Comparison of ENCODE assay signal across 8 mouse cellular contexts in the genomic region with DNA sequence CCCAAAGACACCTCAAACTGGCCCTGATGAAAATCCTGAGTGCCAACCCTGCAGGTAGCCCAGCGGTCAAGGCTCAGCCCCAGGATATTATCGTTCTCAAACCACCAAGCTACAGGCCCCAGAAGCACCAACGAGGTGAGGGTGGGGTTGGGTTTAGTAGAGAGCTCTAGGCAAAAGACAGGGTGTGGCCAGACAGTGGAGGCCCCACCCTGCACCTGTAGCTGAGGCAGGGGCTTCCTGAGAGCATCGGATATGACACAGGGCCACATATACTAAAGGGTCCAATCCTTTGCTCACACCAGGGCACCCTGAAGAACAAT. TPM values are rescaled to one million over a fixed set of nuclear protein-coding genes. Genes with fewer than 3 reads are reported as not detected.
DNase-seq lines count a peak whose midpoint lies in the region; ATAC-seq and TF ChIP-seq lines count a peak whose summit lies in the region.

No protein-coding gene starts in this region.

- no peak for TF ChIP-seq EP300 in heart, postnatal 0 days (IDR thresholded peaks at IDR 0.05; ENCODE audit: low read depth)

- no peak for DNase-seq in heart, postnatal 0 days (ENCODE audit: low spot score)
- no peak for DNase-seq in heart, postnatal 4 days
- DNase-seq in induced T-regulatory cell, adult 2 months (ENCODE audit: low read depth): peak; percentile 67
- no peak for DNase-seq in left cerebral cortex, postnatal 4 days
- DNase-seq in gastrocnemius, adult 18-20 months (ENCODE audit: low spot score): no peak

- no peaks in the 10 kb centered on the region for H3K9me3 ChIP-seq in heart, postnatal 0 days (replicated peaks; ENCODE audit: control insufficient read depth, low read length)
- H3K9me3 ChIP-seq in midbrain, embryonic 16.5 days (replicated peaks; ENCODE audit: control insufficient read depth, low read length, poor library complexity, severe bottlenecking): no peaks in the 10 kb centered on the region

- no peak for ATAC-seq in heart, postnatal 0 days (ENCODE audit: insufficient read depth, low read depth)
- no peak for ATAC-seq in midbrain, embryonic 16.5 days
- no peak for ATAC-seq in erythroid progenitor cell, adult 5-6 weeks (replicated peaks; ENCODE audit: low FRiP score, poor library complexity, severe bottlenecking)

- H3K36me3 ChIP-seq in heart, postnatal 0 days (replicated peaks; ENCODE audit: control insufficient read depth, insufficient read depth, low read length): peaks cover 14% of the 10 kb centered on the region
- H3K36me3 ChIP-seq in midbrain, embryonic 16.5 days (ENCODE audit: control insufficient read depth, insufficient read depth, low read length): no peaks in the 10 kb centered on the region

- H3K27me3 ChIP-seq in heart, postnatal 0 days (ENCODE audit: control insufficient read depth, insufficient read depth, low read length): no peaks in the 10 kb centered on the region
- H3K27me3 ChIP-seq in midbrain, embryonic 16.5 days (ENCODE audit: control insufficient read depth, insufficient read depth, low read depth, low read length): no peaks in the 10 kb centered on the region

- H3K27ac ChIP-seq in heart, postnatal 0 days (ENCODE audit: low read depth): peak overlapping the region; percentile 94
- peak overlapping the region; percentile 81 for H3K27ac ChIP-seq in bone marrow, adult 2 months (ENCODE audit: control insufficient read depth, insufficient read depth, low read depth, low read length, poor library complexity)
- peak overlapping the region; percentile 95 for H3K27ac ChIP-seq in midbrain, embryonic 16.5 days (ENCODE audit: low read length)

- TF ChIP-seq POLR2A in bone marrow, adult 2 months (IDR thresholded peaks at IDR 0.05; ENCODE audit: borderline replicate concordance, control insufficient read depth, low read depth, low read length): no peak

- no peak for TF ChIP-seq CTCF in heart, postnatal 0 days (IDR thresholded peaks at IDR 0.05; ENCODE audit: low read depth)
- no peak for TF ChIP-seq CTCF in bone marrow, adult 2 months (IDR thresholded peaks at IDR 0.05; ENCODE audit: control insufficient read depth, insufficient read depth, low read length)

- intact Hi-C loops in left cerebral cortex, postnatal 4 days (cut with DNase I): no loop called here

- no peak overlapping the region; the same call in 1 of the 2 replicates for H3K9ac ChIP-seq in heart, postnatal 0 days (replicated peaks; ENCODE audit: low read depth, low read length)
- no peak overlapping the region for H3K9ac ChIP-seq in midbrain, embryonic 16.5 days (ENCODE audit: low read depth, low read length)

- no peak overlapping the region for H3K4me3 ChIP-seq in heart, postnatal 0 days (ENCODE audit: low read depth, low read length)
- peak overlapping the region; percentile 12 for H3K4me3 ChIP-seq in bone marrow, adult 2 months (replicated peaks; ENCODE audit: control insufficient read depth, low read depth, low read length)
- no peak overlapping the region for H3K4me3 ChIP-seq in midbrain, embryonic 16.5 days (ENCODE audit: low read depth, low read length)

- H3K4me1 ChIP-seq in heart, postnatal 0 days (ENCODE audit: control insufficient read depth, insufficient read depth): peaks cover 66% of the 10 kb centered on the region
- peaks cover 16% of the 10 kb centered on the region for H3K4me1 ChIP-seq in bone marrow, adult 2 months (ENCODE audit: control insufficient read depth, insufficient read depth, low read length)
- H3K4me1 ChIP-seq in midbrain, embryonic 16.5 days (ENCODE audit: control insufficient read depth, insufficient read depth, low read length): peaks cover 73% of the 10 kb centered on the region

- peak overlapping the region; percentile 40 for H3K4me2 ChIP-seq in heart, postnatal 0 days (ENCODE audit: low read depth, low read length)
- peak overlapping the region; percentile 39 for H3K4me2 ChIP-seq in midbrain, embryonic 16.5 days (ENCODE audit: low read length)

- WGBS in heart, postnatal 0 days: 35% methylated on average over 4 of the region's 4 CpGs
- WGBS in bone marrow, adult 2 months: 2% methylated on average over 4 of the region's 4 CpGs
- 13% methylated on average over 4 of the region's 4 CpGs for WGBS in midbrain, embryonic 16.5 days

RNA-seq across cellular contexts. Expression of gene Gnai2, which starts 5.8 kb away (rescaled TPM):
- 472 and 473 TPM in 2 replicates for total RNA-seq in heart, postnatal 0 days (2014; rRNA removed; ENCODE audit: low replicate concordance)
- polyA plus RNA-seq in heart, postnatal 0 days (2015; fragmentation: Nextera tagmentation; extraction: Ambion mirVana): 291 and 295 TPM in 2 replicates
- 100 to 1,000 TPM; 462 to 469 TPM for total RNA-seq in heart, postnatal 4 days (2021)
- 198 and 273 TPM in 2 replicates for polyA plus RNA-seq in bone marrow, adult 2 months (2011; ENCODE audit: insufficient read depth, insufficient read length, low replicate concordance, missing spikeins)
- polyA plus RNA-seq in midbrain, embryonic 16.5 days (2015; fragmentation: Nextera tagmentation; extraction: Ambion mirVana): 278 and 281 TPM in 2 replicates
- 100 to 1,000 TPM; 302 to 303 TPM for total RNA-seq in left cerebral cortex, postnatal 4 days (2021)
- 10 to 100 TPM; 59.3 to 75.5 TPM for total RNA-seq in gastrocnemius, adult 18-20 months (2021)
- total RNA-seq in erythroid progenitor cell, adult 5-6 weeks (2015; ENCODE audit: low replicate concordance): 382 and 420 TPM in 2 replicates
- 334 and 357 TPM in 2 replicates for total RNA-seq in erythroid progenitor cell, adult 5-6 weeks (2017; ENCODE audit: low replicate concordance)

RNA-seq across cellular contexts. Expression of gene Sema3b, which starts 20.3 kb away (rescaled TPM):
- 21.0 and 34.9 TPM in 2 replicates for total RNA-seq in heart, postnatal 0 days (2014; rRNA removed; ENCODE audit: low replicate concordance)
- 8.9 and 9.1 TPM in 2 replicates for polyA plus RNA-seq in heart, postnatal 0 days (2015; fragmentation: Nextera tagmentation; extraction: Ambion mirVana)
- 10 to 100 TPM; 16.2 to 18.8 TPM for total RNA-seq in heart, postnatal 4 days (2021)
- 2.1 TPM in 1 of 2 replicates, not detected in the other for polyA plus RNA-seq in bone marrow, adult 2 months (2011; ENCODE audit: insufficient read depth, insufficient read length, low replicate concordance, missing spikeins)
- 3.7 and 3.9 TPM in 2 replicates for polyA plus RNA-seq in midbrain, embryonic 16.5 days (2015; fragmentation: Nextera tagmentation; extraction: Ambion mirVana)
- 1 to 10 TPM; 3.9 to 5.6 TPM for total RNA-seq in left cerebral cortex, postnatal 4 days (2021)
- 10 to 100 TPM; 11.0 to 11.4 TPM for total RNA-seq in gastrocnemius, adult 18-20 months (2021)
- total RNA-seq in erythroid progenitor cell, adult 5-6 weeks (2015; ENCODE audit: low replicate concordance): not detected in 2 replicates
- total RNA-seq in erythroid progenitor cell, adult 5-6 weeks (2017; ENCODE audit: low replicate concordance): not detected in 2 replicates

RNA-seq across cellular contexts. Expression of gene Slc38a3, which starts 40.0 kb away (rescaled TPM):
- total RNA-seq in heart, postnatal 0 days (2014; rRNA removed; ENCODE audit: low replicate concordance): 8.9 and 16.9 TPM in 2 replicates
- 2.7 and 4.0 TPM in 2 replicates for polyA plus RNA-seq in heart, postnatal 0 days (2015; fragmentation: Nextera tagmentation; extraction: Ambion mirVana)
- total RNA-seq in heart, postnatal 4 days (2021): 1 to 10 TPM; 8.0 to 8.1 TPM
- 1.8 and 4.7 TPM in 2 replicates for polyA plus RNA-seq in bone marrow, adult 2 months (2011; ENCODE audit: insufficient read depth, insufficient read length, low replicate concordance, missing spikeins)
- polyA plus RNA-seq in midbrain, embryonic 16.5 days (2015; fragmentation: Nextera tagmentation; extraction: Ambion mirVana): 31.1 and 34.0 TPM in 2 replicates
- 10 to 100 TPM; 65.0 to 68.4 TPM for total RNA-seq in left cerebral cortex, postnatal 4 days (2021)
- total RNA-seq in gastrocnemius, adult 18-20 months (2021): 10 to 100 TPM; 57.7 to 62.0 TPM
- not detected in 2 replicates for total RNA-seq in erythroid progenitor cell, adult 5-6 weeks (2015; ENCODE audit: low replicate concordance)
- not detected in 2 replicates for total RNA-seq in erythroid progenitor cell, adult 5-6 weeks (2017; ENCODE audit: low replicate concordance)

RNA-seq across cellular contexts. Expression of gene Ifrd2, which starts 41.9 kb away (rescaled TPM):
- 22.3 and 31.2 TPM in 2 replicates for total RNA-seq in heart, postnatal 0 days (2014; rRNA removed; ENCODE audit: low replicate concordance)
- 28.6 and 33.6 TPM in 2 replicates for polyA plus RNA-seq in heart, postnatal 0 days (2015; fragmentation: Nextera tagmentation; extraction: Ambion mirVana)
- total RNA-seq in heart, postnatal 4 days (2021): 10 to 100 TPM; 41.6 to 44.4 TPM
- 172 and 173 TPM in 2 replicates for polyA plus RNA-seq in bone marrow, adult 2 months (2011; ENCODE audit: insufficient read depth, insufficient read length, low replicate concordance, missing spikeins)
- polyA plus RNA-seq in midbrain, embryonic 16.5 days (2015; fragmentation: Nextera tagmentation; extraction: Ambion mirVana): 14.6 and 15.4 TPM in 2 replicates
- 10 to 100 TPM; 12.5 to 14.5 TPM for total RNA-seq in left cerebral cortex, postnatal 4 days (2021)
- 10 to 100 TPM; 44.6 to 49.7 TPM for total RNA-seq in gastrocnemius, adult 18-20 months (2021)
- 206 and 249 TPM in 2 replicates for total RNA-seq in erythroid progenitor cell, adult 5-6 weeks (2015; ENCODE audit: low replicate concordance)
- total RNA-seq in erythroid progenitor cell, adult 5-6 weeks (2017; ENCODE audit: low replicate concordance): 122 and 166 TPM in 2 replicates

RNA-seq across cellular contexts. Expression of gene Hyal3, which starts 48.8 kb away (rescaled TPM):
- 0.65 and 0.66 TPM in 2 replicates for total RNA-seq in heart, postnatal 0 days (2014; rRNA removed; ENCODE audit: low replicate concordance)
- polyA plus RNA-seq in heart, postnatal 0 days (2015; fragmentation: Nextera tagmentation; extraction: Ambion mirVana): 0.29 and 0.44 TPM in 2 replicates
- total RNA-seq in heart, postnatal 4 days (2021): 1 to 10 TPM in 1 of 2 experiments, under 1 TPM in 1; 0.74 to 1.1 TPM
- polyA plus RNA-seq in bone marrow, adult 2 months (2011; ENCODE audit: insufficient read depth, insufficient read length, low replicate concordance, missing spikeins): 2.8 TPM in 1 of 2 replicates, not detected in the other
- polyA plus RNA-seq in midbrain, embryonic 16.5 days (2015; fragmentation: Nextera tagmentation; extraction: Ambion mirVana): 2.0 and 2.4 TPM in 2 replicates
- total RNA-seq in left cerebral cortex, postnatal 4 days (2021): 1 to 10 TPM; 1.5 to 2.1 TPM
- under 1 TPM; 0.19 to 0.23 TPM for total RNA-seq in gastrocnemius, adult 18-20 months (2021)
- total RNA-seq in erythroid progenitor cell, adult 5-6 weeks (2015; ENCODE audit: low replicate concordance): 4.2 and 8.6 TPM in 2 replicates
- total RNA-seq in erythroid progenitor cell, adult 5-6 weeks (2017; ENCODE audit: low replicate concordance): 0.64 TPM in 1 of 2 replicates, not detected in the other

Comparison
In these comparisons a context has a peak if more than half of its experiments do, and no peak if none do; other contexts are left out.
1. RNA of gene Sema3b, which starts 20.3 kb away (total RNA-seq): 21.0 to 34.9 TPM in heart, postnatal 0 days, 16.2 to 18.8 TPM in heart, postnatal 4 days, 11.0 to 11.4 TPM in gastrocnemius, adult 18-20 months and 3.9 to 5.6 TPM in left cerebral cortex, postnatal 4 days; not detected in erythroid progenitor cell, adult 5-6 weeks; every median in the first group is over 4 times any median in the second.
2. Peak in every context shown above with its lines, with median percentiles within 50 percentile points of each other: H3K27ac ChIP-seq.